Mouse (Mus musculus): Measurements from ENCODE around the gene Plcz1.

Gene Plcz1

DNA sequence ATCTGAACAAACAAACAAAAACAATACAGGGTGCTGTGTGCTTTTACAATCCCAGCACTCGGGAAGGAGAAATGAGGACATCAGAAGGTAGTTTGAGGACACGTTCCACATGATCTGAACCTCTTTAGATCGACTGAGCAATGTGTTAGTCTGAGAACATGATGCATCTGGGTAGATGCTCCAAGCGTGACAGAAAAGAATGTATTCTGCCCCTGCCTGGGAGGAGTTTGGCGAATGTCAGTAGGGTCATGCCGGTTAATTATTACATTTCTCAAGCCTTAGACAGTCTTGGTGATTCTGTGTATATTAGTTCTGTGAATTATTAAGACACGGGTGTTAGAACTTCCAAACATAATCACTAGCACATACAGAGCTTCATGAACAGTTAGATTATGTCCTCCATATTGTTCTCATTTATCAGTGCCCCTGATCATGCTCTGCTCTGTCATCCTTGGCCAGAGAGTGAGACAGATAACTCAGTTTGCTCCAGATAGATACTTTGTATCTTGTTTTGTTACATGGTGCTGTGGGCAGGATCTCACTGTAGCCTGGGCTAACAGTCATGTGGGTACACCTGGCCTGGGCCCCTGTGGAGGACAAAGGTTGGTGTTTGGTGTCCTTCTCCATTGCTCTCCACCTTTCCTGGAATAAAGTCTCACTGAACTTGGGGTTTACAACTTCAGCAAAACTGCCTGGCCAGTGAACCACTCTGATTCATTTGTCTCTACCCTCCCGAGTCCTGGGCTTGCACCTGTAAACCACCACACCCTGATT lies 94.0 kb downstream of the Plcz1 start:
- DNase-seq (ENCODE audit: low spot score in 2 of 2): no peak

Measured in right cerebral cortex, postnatal 36 days (tissue).